Mouse (Mus musculus) neural tube, embryonic 11.5 days (tissue): ENCODE data around the gene Hnrnpul1. TPM values are rescaled to one million over a fixed set of nuclear protein-coding genes. Genes with fewer than 3 reads are reported as not detected.

Experiments used
- ATAC-seq: fragments of 200-750 bp; cut with Nextera tagmentation; 2 replicates; pipeline ENCODE4 v1.8.0; 2017; ENCODE audit warnings: moderate number of reproducible peaks, mild to moderate bottlenecking, moderate TSS enrichment, moderate library complexity; ENCODE audit not compliant: insufficient read depth, low FRiP score, low TSS enrichment
- DNase-seq: peaks from one replicate; pipeline ENCODE4 v3.0.0-alpha.2; 2015; ENCODE audit warnings: low spot score
- H3K27ac ChIP-seq: fragments of 300-500 bp; sonication (generic); 2 replicates; pipeline ENCODE4 v1.5.1; 2014; ENCODE audit warnings: low read depth, mild to moderate bottlenecking, low read length
- H3K27me3 ChIP-seq: fragments of 300-500 bp; sonication (generic); 2 replicates; pipeline ENCODE4 v1.6.1; 2014; ENCODE audit warnings: mild to moderate bottlenecking, low read length, mixed read lengths; ENCODE audit not compliant: control insufficient read depth, insufficient read depth
- H3K36me3 ChIP-seq: fragments of 300-500 bp; sonication (generic); 2 replicates; pipeline ENCODE4 v1.6.1; 2014; ENCODE audit warnings: mild to moderate bottlenecking, low read length, moderate library complexity, mixed read lengths; ENCODE audit not compliant: control insufficient read depth, insufficient read depth
- H3K4me1 ChIP-seq: fragments of 300-500 bp; sonication (generic); 2 replicates; pipeline ENCODE4 v1.6.1; 2014; ENCODE audit warnings: low read length, mixed read lengths; ENCODE audit not compliant: control insufficient read depth, insufficient read depth
- H3K4me2 ChIP-seq: fragments of 300-500 bp; sonication (generic); 2 replicates; pipeline ENCODE4 v1.6.1; 2014; ENCODE audit warnings: low read depth, mild to moderate bottlenecking, moderate library complexity
- H3K4me3 ChIP-seq: fragments of 300-500 bp; sonication (generic); 2 replicates; pipeline ENCODE4 v1.5.1; 2014; ENCODE audit warnings: low read depth, low read length
- H3K9ac ChIP-seq: fragments of 300-500 bp; sonication (generic); 2 replicates; pipeline ENCODE4 v1.6.1; 2014; ENCODE audit warnings: mild to moderate bottlenecking, low read length
- H3K9me3 ChIP-seq: fragments of 300-500 bp; sonication (generic); 2 replicates; pipeline ENCODE4 v1.6.1; 2016; ENCODE audit warnings: low read length; ENCODE audit not compliant: control insufficient read depth
- WGBS: fragments of 180-500 bp; shearing (Covaris S2); extraction: QIAGEN DNeasy Blood & Tissue Kit; methylation state at CpG from one replicate; pipeline ENCODE4 v1.1.7; 2014; 5-methylcytosine and 5-hydroxymethylcytosine counted together
- polyA plus RNA-seq: library from polyadenylated mRNA; unstranded; fragments of >200 nt; fragmentation: Nextera tagmentation; extraction: Ambion mirVana; gene quantifications from 2 replicates; pipeline ENCODE4 v1.2.1, GENCODE M21; 2014

Gene Hnrnpul1
- polyA plus RNA-seq, 1 experiment from 2014 or later, result 70.2 TPM

- H3K27ac ChIP-seq, result no peak overlapping the region
- H3K36me3 ChIP-seq, result peaks cover 41% of the 10 kb centered on the region
- H3K4me2 ChIP-seq, result no peak overlapping the region
- ATAC-seq (peak; percentile 43; the same call in 1 of the 2 replicates), DNase-seq (peak; percentile 84)
- peaks cover 6% of the 10 kb centered on the region; the same call in 1 of the 2 replicates for H3K4me1 ChIP-seq
- WGBS, result 64% methylated on average over 10 of the region's 10 CpGs
- no peaks in the 10 kb centered on the region for H3K27me3 ChIP-seq
- H3K9me3 ChIP-seq, result no peaks in the 10 kb centered on the region
- no peak overlapping the region for H3K4me3 ChIP-seq
- H3K9ac ChIP-seq, result no peak overlapping the region
These were observed 34.6 kb downstream of the Hnrnpul1 start for GRCm38 (mm10) chr7:25719761-25720610.

- WGBS, result 5% methylated on average over 32 of the region's 32 CpGs
- Histone ChIP-seq H3K27me3 (no peaks in the 10 kb centered on the region), H3K27ac (no peak within 1 kb of the TSS), H3K9ac (peak within 1 kb of the TSS; percentile 69), H3K36me3 (peaks cover 33% of the 10 kb centered on the region), H3K4me3 (peak within 1 kb of the TSS; percentile 72), H3K4me2 (peak within 1 kb of the TSS; percentile 90), H3K9me3 (no peaks in the 10 kb centered on the region), H3K4me1 (peaks cover 6% of the 10 kb centered on the region; the same call in 1 of the 2 replicates)
- DNase-seq (peak; percentile 92), ATAC-seq (peak; percentile 82)
These were observed 35.7 kb downstream of the Hnrnpul1 start, which contains the start of gene Ccdc97 for GRCm38 (mm10) chr7:25718788-25719417. Ccdc97 (minus strand) TSS chr7:25719088.

- H3K27ac ChIP-seq, result no peak overlapping the region
- H3K36me3 ChIP-seq, result peaks cover 27% of the 10 kb centered on the region
These were observed 37.1 kb downstream of the Hnrnpul1 start for GRCm38 (mm10) chr7:25717478-25717877.

GRCm38 (mm10) chr7:25715731-25716271 lies 38.8 kb downstream of the Hnrnpul1 start:
- no peaks in the 10 kb centered on the region for H3K9me3 ChIP-seq
- no peak overlapping the region for H3K4me2 ChIP-seq
- H3K27me3 ChIP-seq, result no peaks in the 10 kb centered on the region
- ATAC-seq (no peak), DNase-seq (no peak)
- peaks cover 18% of the 10 kb centered on the region for H3K4me1 ChIP-seq
- 97% methylated on average over 22 of the region's 22 CpGs for WGBS
- no peak overlapping the region for H3K4me3 ChIP-seq
- no peak overlapping the region for H3K27ac ChIP-seq
- peaks cover 20% of the 10 kb centered on the region for H3K36me3 ChIP-seq
- H3K9ac ChIP-seq, result no peak overlapping the region

More at GRCm38 (mm10) chr7:25717478-25717877, 37.1 kb downstream of the Hnrnpul1 start:
- H3K27me3 ChIP-seq, result no peaks in the 10 kb centered on the region
- no peak overlapping the region for H3K9ac ChIP-seq
- no peak overlapping the region for H3K4me3 ChIP-seq
- no peak for ATAC-seq
- DNase-seq, result no peak
- H3K4me2 ChIP-seq, result no peak overlapping the region; the same call in 1 of the 2 replicates
- 93% methylated on average over 3 of the region's 3 CpGs for WGBS
- no peaks in the 10 kb centered on the region for H3K9me3 ChIP-seq
- H3K4me1 ChIP-seq, result peaks cover 6% of the 10 kb centered on the region; the same call in 1 of the 2 replicates

GRCm38 (mm10) chr7:25714581-25714980 lies 40.0 kb downstream of the Hnrnpul1 start:
- Histone ChIP-seq H3K4me1 (peaks cover 26% of the 10 kb centered on the region), H3K9me3 (no peaks in the 10 kb centered on the region), H3K9ac (no peak overlapping the region), H3K36me3 (peaks cover 17% of the 10 kb centered on the region), H3K27ac (no peak overlapping the region), H3K4me2 (no peak overlapping the region), H3K27me3 (no peaks in the 10 kb centered on the region), H3K4me3 (no peak overlapping the region)
- no peak for DNase-seq
- 86% methylated on average over 7 of the region's 8 CpGs for WGBS
- ATAC-seq, result no peak

- H3K27me3 ChIP-seq, result no peaks in the 10 kb centered on the region
- H3K4me1 ChIP-seq, result peaks cover 20% of the 10 kb centered on the region
- 91% methylated on average over 9 of the region's 9 CpGs for WGBS
- ATAC-seq, result no peak
- H3K4me3 ChIP-seq, result no peak overlapping the region
- DNase-seq, result no peak
- no peak overlapping the region for H3K4me2 ChIP-seq
- peaks cover 17% of the 10 kb centered on the region for H3K36me3 ChIP-seq
- no peak overlapping the region for H3K27ac ChIP-seq
- no peak overlapping the region for H3K9ac ChIP-seq
- H3K9me3 ChIP-seq, result no peaks in the 10 kb centered on the region
These were observed 41.8 kb downstream of the Hnrnpul1 start for GRCm38 (mm10) chr7:25712801-25713200.

GRCm38 (mm10) chr7:25711731-25712197 lies 42.8 kb downstream of the Hnrnpul1 start:
- peak; percentile 48; the same call in 1 of the 2 replicates for ATAC-seq
- Histone ChIP-seq H3K9me3 (no peaks in the 10 kb centered on the region), H3K27me3 (no peaks in the 10 kb centered on the region), H3K4me2 (no peak overlapping the region), H3K36me3 (peaks cover 17% of the 10 kb centered on the region), H3K4me1 (peaks cover 20% of the 10 kb centered on the region), H3K4me3 (no peak overlapping the region), H3K9ac (peak overlapping the region; percentile 14; the same call in 1 of the 2 replicates), H3K27ac (0 out of 2 replicates have a peak overlapping the region, but pooled peaks have one; percentile 14)
- peak; percentile 55 for DNase-seq
- 21% methylated on average over 7 of the region's 7 CpGs for WGBS

GRCm38 (mm10) chr7:25711165-25711564 lies 43.4 kb downstream of the Hnrnpul1 start:
- DNase-seq, result no peak
- 68% methylated on average over 5 of the region's 5 CpGs for WGBS
- Histone ChIP-seq H3K27ac (no peak overlapping the region), H3K36me3 (peaks cover 17% of the 10 kb centered on the region), H3K4me1 (peaks cover 20% of the 10 kb centered on the region), H3K4me2 (no peak overlapping the region), H3K4me3 (no peak overlapping the region), H3K27me3 (no peaks in the 10 kb centered on the region), H3K9ac (no peak overlapping the region), H3K9me3 (no peaks in the 10 kb centered on the region)
- ATAC-seq, result no peak
